Mouse (Mus musculus): ENCODE measurements around the gene Pold2.

The Pold2 gene

GRCm38 (mm10) chr11:5856479-5857130 lies 21.5 kb downstream of the Pold2 start:
- DNase-seq: no peak

GRCm38 (mm10) chr11:5855902-5856301 lies 22.2 kb downstream of the Pold2 start:
- DNase-seq: peak; percentile 52 to 70

GRCm38 (mm10) chr11:5855481-5855880 lies 22.6 kb downstream of the Pold2 start:
- DNase-seq: no peak

GRCm38 (mm10) chr11:5852314-5852713 lies 25.8 kb downstream of the Pold2 start:
- no peak for DNase-seq

- DNase-seq: no peak
Measured at GRCm38 (mm10) chr11:5851021-5851736, 26.9 kb downstream of the Pold2 start.

GRCm38 (mm10) chr11:5850452-5850851 lies 27.6 kb downstream of the Pold2 start:
- no peak for DNase-seq

- DNase-seq: peak in 1 of 2 experiments; percentile 40
Measured at GRCm38 (mm10) chr11:5849316-5849715, 28.8 kb downstream of the Pold2 start.

GRCm38 (mm10) chr11:5848741-5849140 lies 29.4 kb downstream of the Pold2 start:
- DNase-seq: no peak

GRCm38 (mm10) chr11:5846639-5847345 lies 31.3 kb downstream of the Pold2 start:
- DNase-seq: no peak

GRCm38 (mm10) chr11:5843131-5843530 lies 35.0 kb downstream of the Pold2 start:
- no peak for DNase-seq

GRCm38 (mm10) chr11:5841751-5842150 lies 36.3 kb downstream of the Pold2 start:
- no peak for DNase-seq

- DNase-seq: no peak
Measured at GRCm38 (mm10) chr11:5840346-5840745, 37.7 kb downstream of the Pold2 start.

GRCm38 (mm10) chr11:5837251-5838246 lies 40.5 kb downstream of the Pold2 start, which contains the start of gene Polm:
Gene Polm (minus strand): TSS chr11:5838016.
- peak; percentile 94 to 95 for DNase-seq

GRCm38 (mm10) chr11:5836126-5836525 lies 42.0 kb downstream of the Pold2 start:
- DNase-seq: peak; percentile 53 to 60

GRCm38 (mm10) chr11:5835057-5835456 lies 43.0 kb downstream of the Pold2 start:
- DNase-seq: no peak

GRCm38 (mm10) chr11:5834506-5834905 lies 43.6 kb downstream of the Pold2 start:
- DNase-seq: no peak

GRCm38 (mm10) chr11:5829327-5829726 lies 48.8 kb downstream of the Pold2 start:
- no peak for DNase-seq

GRCm38 (mm10) chr11:5828509-5829191 lies 49.4 kb downstream of the Pold2 start:
- DNase-seq: no peak

- no peak for DNase-seq
Measured at GRCm38 (mm10) chr11:5827931-5828330, 50.2 kb downstream of the Pold2 start.

GRCm38 (mm10) chr11:5825432-5825831 lies 52.7 kb downstream of the Pold2 start:
- no peak for DNase-seq

Measured in cerebellum, postnatal 14 days (tissue).